ENCODE assay signal across 10 mouse cellular contexts in the genomic region with DNA sequence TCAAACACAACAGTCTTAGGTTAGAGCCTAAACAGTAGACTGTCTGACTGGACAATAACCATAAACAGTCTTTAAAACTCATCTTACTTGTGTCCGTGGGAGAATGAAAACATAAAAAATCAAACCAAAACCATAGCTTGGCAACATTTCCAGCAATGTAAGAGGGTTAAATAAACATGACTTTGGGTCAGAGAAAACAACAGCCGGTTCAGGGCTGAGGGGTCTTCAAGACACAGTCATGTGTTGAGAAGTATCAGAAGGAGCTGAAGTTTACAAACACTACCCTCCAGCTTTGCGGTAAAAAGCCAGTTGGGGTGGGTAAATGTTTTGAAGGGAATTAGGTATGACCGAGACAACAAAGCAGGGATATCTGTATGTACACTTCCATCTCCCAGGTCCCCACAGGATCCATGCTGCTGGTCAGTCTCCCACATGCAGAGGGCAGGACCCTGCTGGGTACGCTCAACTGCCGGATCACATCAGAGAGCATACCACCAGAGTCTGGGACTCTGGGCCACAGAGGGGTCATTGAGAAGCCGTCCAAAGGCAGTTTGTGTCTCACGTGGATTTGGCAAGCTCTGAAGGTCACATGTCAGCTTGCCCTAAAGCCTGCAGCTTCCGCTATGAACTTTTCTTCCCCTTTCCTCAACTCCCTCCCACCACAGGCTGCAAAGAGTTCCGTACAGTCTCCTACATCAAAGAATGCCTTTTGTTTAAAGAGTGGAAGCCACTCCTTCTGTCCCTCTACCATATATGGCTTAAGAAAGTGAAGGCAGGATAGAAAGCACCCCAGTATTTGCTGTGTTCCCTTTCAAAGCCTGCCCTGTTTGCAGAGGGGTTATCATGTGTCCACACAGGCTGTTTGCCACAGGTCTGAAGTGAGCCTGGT.
A peak's percentile ranks its signal among the peaks of the same experiment; 100 is the strongest.
DNase-seq lines count a peak whose midpoint lies in the region; ATAC-seq and TF ChIP-seq lines count a peak whose summit lies in the region.
"Had no signal": no experiment of that assay in that cellular context is flagged by ENCODE, and none has a peak within 500 bp of the region (broad histone marks: within the 10 kb centered on the region; RNA-seq: fewer than 3 reads in every experiment).

No protein-coding gene starts in this region.

- no peaks in the 10 kb centered on the region for H3K9me3 ChIP-seq in neural tube, embryonic 11.5 days (ENCODE audit: control insufficient read depth, low read length)

- no peak overlapping the region for H3K27ac ChIP-seq in liver, adult 2 months (replicated peaks; ENCODE audit: insufficient read depth, low read depth, low read length)
- no peak overlapping the region for H3K27ac ChIP-seq in neural tube, embryonic 11.5 days (ENCODE audit: low read depth, low read length)

- no peaks in the 10 kb centered on the region for H3K36me3 ChIP-seq in liver, adult 2 months (ENCODE audit: control insufficient read depth, insufficient read depth, low read length)
- H3K36me3 ChIP-seq in neural tube, embryonic 11.5 days (ENCODE audit: control insufficient read depth, insufficient read depth, low read length): no peaks in the 10 kb centered on the region

- peak; percentile 18 for DNase-seq in gastrocnemius, adult 18-20 months (ENCODE audit: low spot score)
- DNase-seq in gastrocnemius, adult 8-10 months (ENCODE audit: low spot score in 2 of 2): no peak
- DNase-seq in brain, embryonic 14.5 days (ENCODE audit: low read depth): peak; percentile 26
- peak; percentile 13 for DNase-seq in heart, postnatal 25 days (ENCODE audit: low spot score)
- DNase-seq in liver, adult 2 months (ENCODE audit: extremely low read depth, low read depth, low spot score): peak; percentile 41
- DNase-seq in neural tube, embryonic 11.5 days (ENCODE audit: low spot score): peak; percentile 30
- DNase-seq in left cerebral cortex, adult 18-20 months (ENCODE audit: low spot score in 2 of 2): no peak

- no peaks in the 10 kb centered on the region for H3K79me2 ChIP-seq in liver, adult 2 months (ENCODE audit: control insufficient read depth, insufficient read depth, low read length)

- TF ChIP-seq CTCF in brain, embryonic 14.5 days (IDR thresholded peaks at IDR 0.05; ENCODE audit: borderline replicate concordance, extremely low read depth, insufficient read depth, insufficient read length): no peak
- TF ChIP-seq CTCF in liver, adult 2 months (IDR thresholded peaks at IDR 0.05; ENCODE audit: low read depth, low read length): no peak

- 19% methylated on average over 10 of the region's 10 CpGs for WGBS in liver, adult 2 months
- 43% methylated on average over 10 of the region's 10 CpGs for WGBS in neural tube, embryonic 11.5 days

- no peak overlapping the region for H3K4me3 ChIP-seq in liver, adult 2 months (ENCODE audit: insufficient read depth, low read depth, low read length)
- no peak overlapping the region for H3K4me3 ChIP-seq in neural tube, embryonic 11.5 days (ENCODE audit: low read depth, low read length)
- H3K4me3 ChIP-seq: erythroblast, embryonic 14.5 days had no signal

- H3K4me2 ChIP-seq in neural tube, embryonic 11.5 days (ENCODE audit: low read depth): no peak overlapping the region

- TF ChIP-seq POLR2A in brain, embryonic 14.5 days (IDR thresholded peaks at IDR 0.05; ENCODE audit: borderline replicate concordance, extremely low read depth, insufficient read depth, insufficient read length, poor library complexity, severe bottlenecking): no peak
- TF ChIP-seq POLR2A in liver, adult 2 months (IDR thresholded peaks at IDR 0.05; ENCODE audit: extremely low read depth, insufficient read depth, low read length): no peak

- ATAC-seq in neural tube, embryonic 11.5 days (ENCODE audit: insufficient read depth, low FRiP score, low TSS enrichment): no peak
- no peak for ATAC-seq in cerebellum, adult (ENCODE audit: insufficient number of reproducible peaks, low FRiP score, low TSS enrichment)

- H3K27me3 ChIP-seq in liver, adult 2 months (ENCODE audit: control insufficient read depth, insufficient read depth, low read length): no peaks in the 10 kb centered on the region
- H3K27me3 ChIP-seq in neural tube, embryonic 11.5 days (ENCODE audit: control insufficient read depth, insufficient read depth, low read length): no peaks in the 10 kb centered on the region
- H3K27me3 ChIP-seq: CH12.LX had no signal

- intact Hi-C loops in heart, postnatal 25 days (cut with DNase I): no loop called here

- no peaks in the 10 kb centered on the region for H3K4me1 ChIP-seq in liver, adult 2 months (ENCODE audit: control insufficient read depth, insufficient read depth, low read length)
- no peaks in the 10 kb centered on the region for H3K4me1 ChIP-seq in neural tube, embryonic 11.5 days (ENCODE audit: control insufficient read depth, insufficient read depth, low read length)

- H3K9ac ChIP-seq in liver, adult 2 months (ENCODE audit: low read depth, low read length): no peak overlapping the region
- no peak overlapping the region for H3K9ac ChIP-seq in neural tube, embryonic 11.5 days (ENCODE audit: low read length)

Comparison
In these comparisons a context has a peak if more than half of its experiments do, and no peak if none do; other contexts are left out.
1. DNase-seq: peak in gastrocnemius, adult 18-20 months (single experiment), brain, embryonic 14.5 days (single experiment), heart, postnatal 25 days (single experiment), liver, adult 2 months (single experiment) and neural tube, embryonic 11.5 days (single experiment); none in gastrocnemius, adult 8-10 months (0 of 2) and left cerebral cortex, adult 18-20 months (0 of 2).